Mouse (Mus musculus) heart, postnatal 14 days (tissue): ENCODE data around the gene Tex10. TPM values are rescaled to one million over a fixed set of nuclear protein-coding genes. Genes with fewer than 3 reads are reported as not detected.
A peak's percentile ranks its signal among the peaks of the same experiment; 100 is the strongest.

ENCODE experiments used
- DNase-seq, 2 experiments: peaks; one replicate each; pipeline ENCODE4 v3.0.0; 2021 to 2022
- intact Hi-C: fragments of 180-260 bp; cut with DNase I; formaldehyde crosslinking; loops from one replicate; pipeline ENCODE4 v1.15.1; 2025
- long read RNA-seq, 2 experiments: library from polyadenylated mRNA; stranded (forward); transcript quantifications; one replicate each; pipeline ENCODE4 v2.0.0; 2021
- total RNA-seq, 2 experiments: library from RNA; stranded (reverse); gene quantifications; 2 replicates each; pipeline ENCODE4 v1.2.3; 2021

Tex10 gene
- total RNA-seq, result 10 to 100 TPM; 10.8 to 11.6 TPM
- long read RNA-seq, experiment 1, transcript Tex10-201 (15 exons, 3,102 nt), result major isoform, 7 of 19 reads
- long read RNA-seq, experiment 1, partial matches to known transcripts, result 4 of 19 reads
- long read RNA-seq, experiment 1, other reads (novel, unspliced or antisense), result 8 of 19 reads
- long read RNA-seq, experiment 2, partial matches to known transcripts, result 2 of 8 reads
- long read RNA-seq, experiment 2, other reads (novel, unspliced or antisense), result 3 of 8 reads

DNA sequence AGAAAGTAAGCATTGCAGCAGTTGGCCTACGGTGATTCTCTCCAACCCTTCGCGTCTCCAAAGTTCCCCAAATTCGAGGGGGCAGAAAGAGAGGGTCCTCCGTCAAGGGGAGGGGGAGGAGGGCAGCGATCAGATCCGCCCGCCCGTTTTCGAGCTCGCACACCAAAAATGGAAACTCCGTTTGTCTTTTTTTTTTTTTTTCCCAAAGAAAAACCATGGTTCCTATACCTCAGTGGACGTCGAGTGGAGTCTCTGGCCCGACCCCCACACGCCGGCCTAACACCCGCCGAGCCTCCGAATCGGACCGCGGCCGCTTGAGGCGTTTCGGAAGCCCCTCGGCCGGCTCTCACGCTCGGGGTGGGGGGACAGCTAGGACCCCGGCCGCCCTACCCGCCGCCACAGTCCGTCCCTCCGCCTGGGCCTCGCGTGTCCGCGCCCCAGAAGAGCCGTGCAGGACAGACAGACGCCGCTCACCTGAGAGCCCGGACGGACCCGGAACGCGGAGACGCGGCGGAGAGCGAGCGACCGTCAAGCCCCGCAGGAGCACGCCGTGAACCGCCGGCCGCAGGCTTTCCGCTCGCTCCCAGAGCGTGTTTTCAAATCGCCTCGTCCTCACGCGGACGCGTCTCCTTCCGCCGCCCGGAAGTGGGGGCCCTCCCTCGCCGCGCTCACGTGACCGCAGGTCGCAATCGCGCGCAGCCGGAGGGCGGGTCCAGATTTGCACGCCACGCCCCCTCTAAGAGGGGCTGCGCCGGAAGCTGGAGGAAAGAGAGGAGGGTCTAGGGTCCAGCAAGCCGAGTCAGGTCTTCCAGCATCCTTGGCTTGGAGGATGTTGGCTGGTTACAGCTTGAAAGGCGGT lies at the start of gene Tex10:
Gene Tex10, minus strand, starts transcription at position 668 of the 859 bp plus-strand sequence.
- peak; percentile 91 to 94 for DNase-seq
- intact Hi-C loops, result loop anchor here (2.0 to 5.0 kb wide), 3 partner anchors 69 to 208 kb away; no protein-coding TSS in a partner anchor

DNA sequence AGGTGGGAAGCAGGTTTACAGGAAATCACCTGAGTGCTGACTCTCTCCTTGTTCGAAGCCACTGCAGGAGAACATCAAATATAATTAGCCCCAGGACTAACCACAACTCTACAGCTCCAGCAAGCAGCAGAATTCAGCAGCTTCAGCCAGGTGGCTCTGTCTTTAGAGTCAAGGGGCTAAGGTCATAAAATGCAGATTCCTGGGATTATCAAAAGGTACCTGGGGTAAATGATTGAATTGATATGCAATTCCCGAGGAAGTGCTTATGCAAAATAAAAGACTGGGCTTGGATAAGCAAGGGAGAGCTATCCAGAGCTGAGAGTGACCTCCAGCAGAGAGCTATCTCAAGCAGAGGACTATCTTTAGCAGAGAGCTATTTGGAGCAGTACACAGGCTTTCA lies 37.6 kb upstream of the Tex10 start:
- intact Hi-C loops, result no loop called here
- no peak for DNase-seq

DNA sequence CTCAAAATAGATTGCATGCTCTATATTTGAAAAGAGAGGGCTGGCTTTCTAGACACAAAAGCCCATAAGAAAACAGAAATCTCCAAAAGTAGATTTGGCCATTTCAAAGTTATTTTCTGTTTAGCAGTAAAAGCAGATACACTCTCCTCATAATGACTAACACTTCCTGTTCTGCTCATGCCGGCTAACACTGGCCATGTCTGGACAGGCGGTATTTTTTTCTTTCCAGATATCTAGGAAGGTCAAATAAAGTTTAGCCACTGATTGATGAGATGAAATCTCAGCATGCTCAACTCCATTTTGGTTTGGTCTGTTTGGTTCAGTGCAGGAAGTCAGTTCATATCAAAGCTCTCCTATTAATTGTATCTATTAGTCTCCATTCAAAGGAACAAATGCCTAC lies 19.3 kb upstream of the Tex10 start:
- intact Hi-C loops, result no loop called here
- no peak for DNase-seq

DNA sequence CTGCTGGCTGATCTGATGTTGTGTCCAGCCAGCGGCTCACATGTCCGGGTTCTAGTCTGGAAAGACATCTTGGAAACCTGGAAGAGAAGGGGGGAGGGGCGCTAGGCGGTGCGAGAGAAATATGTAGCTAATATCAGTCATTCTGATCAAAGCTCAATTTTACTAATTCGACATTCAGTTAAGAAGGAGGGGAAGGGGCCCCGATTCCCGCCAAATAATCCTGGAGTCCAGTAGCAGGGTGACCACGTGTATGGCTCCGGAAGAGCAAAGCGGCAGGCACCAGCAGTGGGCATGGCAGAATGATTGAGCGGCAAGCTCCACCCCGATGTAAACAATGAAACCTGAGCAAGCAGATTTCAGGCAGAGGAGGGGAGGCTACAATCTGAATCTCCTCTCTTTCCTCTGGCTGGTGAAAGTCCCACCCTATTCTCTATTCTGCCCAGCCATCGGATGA lies 18.1 kb upstream of the Tex10 start:
- intact Hi-C loops, result no loop called here
- DNase-seq, result no peak

DNA sequence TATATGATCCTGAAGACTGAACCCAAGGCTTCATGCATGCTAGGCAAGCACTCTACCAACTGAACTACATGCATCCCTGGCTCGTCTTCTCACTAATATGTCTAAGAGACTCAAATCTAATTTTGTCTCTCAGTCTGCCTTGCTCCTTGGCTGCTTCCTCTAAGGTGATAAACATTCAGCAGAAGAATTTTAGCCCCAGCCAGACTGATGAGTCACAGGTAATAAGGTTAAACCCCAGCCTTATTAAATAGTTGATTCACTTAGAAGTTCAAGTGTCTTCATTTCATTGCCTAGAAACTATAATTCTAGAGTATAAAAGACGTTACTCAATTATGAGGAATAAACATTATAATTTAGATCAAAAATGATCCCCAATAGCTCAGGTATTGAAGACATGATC lies 15.7 kb upstream of the Tex10 start:
- no peak for DNase-seq
- intact Hi-C loops, result no loop called here

DNA sequence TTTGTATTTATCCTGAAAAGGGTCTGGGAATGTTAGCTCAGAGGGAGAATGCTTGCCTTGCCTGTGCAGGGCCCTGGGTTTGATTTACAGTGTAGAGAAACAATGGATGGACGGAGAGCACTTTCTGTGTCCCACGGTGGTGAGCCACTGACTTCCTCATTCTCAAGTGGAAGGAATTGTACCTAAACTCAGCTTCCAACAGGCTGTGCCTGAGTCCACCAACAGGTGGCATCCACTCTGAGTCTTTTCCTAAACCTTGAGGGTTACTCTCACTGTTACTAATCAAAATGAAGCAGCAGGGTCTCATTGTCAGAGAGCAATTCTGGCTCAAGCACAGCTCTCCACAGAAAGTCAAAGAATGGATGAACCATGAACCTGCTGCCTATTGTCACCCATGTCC lies 8.0 kb upstream of the Tex10 start:
- intact Hi-C loops, result no loop called here
- DNase-seq, result peak; percentile 13 to 33

DNA sequence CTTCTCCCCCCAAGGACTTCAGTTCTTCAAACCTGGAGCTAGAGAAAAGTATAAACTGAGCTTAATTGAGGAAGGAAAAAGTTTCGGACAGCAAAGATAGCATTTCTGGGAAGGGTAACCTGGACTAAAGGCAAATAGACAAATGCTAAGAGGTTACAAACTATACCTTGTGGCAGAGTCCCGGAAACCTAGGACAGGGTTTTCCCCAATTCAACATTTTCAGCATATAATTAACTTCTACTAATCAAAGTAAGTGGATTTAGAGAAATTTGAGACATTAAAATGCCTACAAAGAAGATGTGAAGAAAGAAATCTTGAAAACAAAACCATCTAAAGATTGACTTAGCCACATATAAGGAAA lies 372 bp upstream of the Tex10 start:
- intact Hi-C loops, result loop anchor here (2.0 to 5.0 kb wide), 3 partner anchors 69 to 207 kb away; no protein-coding TSS in a partner anchor
- DNase-seq, result no peak

DNA sequence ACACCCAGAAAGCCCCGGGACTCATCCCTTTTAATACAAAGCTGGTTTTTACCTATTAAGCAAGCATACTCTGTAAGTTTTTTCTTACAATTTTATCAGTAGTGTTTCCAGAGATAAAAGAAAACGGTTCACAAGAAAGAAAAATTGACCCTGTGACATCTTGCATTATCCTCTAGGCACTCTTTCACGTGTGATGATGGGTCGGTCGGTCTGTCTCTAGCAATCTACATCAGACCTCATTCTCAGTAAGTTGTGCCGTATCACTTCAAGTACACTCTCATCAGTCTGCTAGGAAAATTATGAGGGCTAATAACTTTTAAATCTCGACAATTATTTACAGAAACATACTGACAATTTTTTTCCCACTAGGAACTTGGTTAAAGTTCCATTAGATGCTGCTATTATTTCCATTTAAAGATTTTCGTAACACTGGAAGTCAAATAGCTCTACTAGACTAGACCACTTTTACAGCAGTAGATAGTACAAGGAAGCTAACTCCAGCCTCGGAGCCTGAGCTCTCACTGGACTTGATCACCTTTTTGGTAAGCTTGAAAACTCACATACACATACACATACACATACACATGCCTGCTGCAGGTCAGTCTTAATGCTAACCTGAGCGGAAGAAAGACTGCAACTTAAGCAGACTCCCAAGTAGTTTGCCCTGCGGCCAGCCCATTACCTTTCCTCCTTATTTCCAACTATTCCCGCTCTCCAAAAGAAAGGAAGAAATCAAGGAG lies 1.0 kb downstream of the Tex10 start:
- intact Hi-C loops, result loop anchor here (2.0 to 5.0 kb wide), 3 partner anchors 70 to 209 kb away; no protein-coding TSS in a partner anchor
- no peak for DNase-seq

DNA sequence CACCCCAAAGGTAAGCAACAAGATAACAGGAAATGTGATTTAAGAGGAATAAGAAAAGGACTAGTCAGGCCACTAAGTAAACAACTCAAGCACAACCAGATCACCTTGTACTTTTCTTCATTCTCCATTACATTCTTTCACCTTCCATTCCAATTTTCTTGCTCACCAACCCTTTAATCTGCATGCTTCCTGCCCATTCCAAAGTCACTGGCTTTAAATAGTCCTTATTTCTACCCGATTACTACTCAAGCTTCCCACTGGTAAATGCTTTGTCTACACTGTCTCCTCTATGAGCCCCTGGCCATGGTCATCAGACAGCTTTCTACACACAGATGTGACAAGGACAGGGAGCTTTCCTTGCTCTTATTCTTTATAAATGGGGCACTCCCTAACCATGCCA lies 2.3 kb downstream of the Tex10 start:
- no peak for DNase-seq
- intact Hi-C loops, result loop anchor here (5.0 kb wide), 2 partner anchors 71 to 86 kb away; no protein-coding TSS in a partner anchor

DNA sequence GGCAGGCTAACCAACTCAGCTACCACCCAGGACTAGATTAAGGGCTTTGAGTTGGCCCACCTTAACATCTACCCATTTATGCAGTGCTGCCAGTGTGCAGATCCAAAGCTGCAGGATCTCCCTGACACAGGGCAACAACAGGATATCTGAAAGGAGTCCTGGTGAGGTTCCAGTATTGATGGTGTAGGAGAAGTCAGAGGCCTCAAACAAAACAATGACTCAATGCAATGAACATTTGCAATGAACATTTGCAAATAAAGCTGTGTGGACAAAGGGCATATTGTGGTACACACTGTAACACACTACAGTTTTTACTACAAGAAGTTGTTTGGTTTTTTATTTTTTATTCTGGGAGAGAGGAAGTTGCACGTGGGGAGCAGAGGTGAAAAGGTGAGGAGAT lies 12.2 kb downstream of the Tex10 start:
- intact Hi-C loops, result no loop called here
- DNase-seq, result no peak

DNA sequence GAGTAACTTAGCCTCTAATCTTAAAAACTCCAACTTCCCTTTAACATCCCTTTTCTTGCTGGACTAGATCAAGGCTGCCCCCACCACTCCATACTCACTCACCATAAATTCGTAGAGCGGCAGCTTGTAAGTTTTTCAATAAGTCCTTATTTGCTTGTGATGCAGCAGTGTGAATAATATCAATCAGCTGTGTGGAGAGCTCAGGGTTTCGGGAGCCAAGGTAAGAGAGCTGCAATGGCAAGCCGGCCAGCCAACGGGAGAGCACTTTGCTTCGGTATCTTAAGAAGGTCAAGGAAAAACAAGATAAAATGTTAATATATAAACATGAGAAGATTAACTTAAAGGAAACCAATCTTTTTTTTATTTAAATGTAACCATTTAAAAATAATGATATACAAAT lies 14.8 kb downstream of the Tex10 start:
- intact Hi-C loops, result no loop called here
- DNase-seq, result no peak

DNA sequence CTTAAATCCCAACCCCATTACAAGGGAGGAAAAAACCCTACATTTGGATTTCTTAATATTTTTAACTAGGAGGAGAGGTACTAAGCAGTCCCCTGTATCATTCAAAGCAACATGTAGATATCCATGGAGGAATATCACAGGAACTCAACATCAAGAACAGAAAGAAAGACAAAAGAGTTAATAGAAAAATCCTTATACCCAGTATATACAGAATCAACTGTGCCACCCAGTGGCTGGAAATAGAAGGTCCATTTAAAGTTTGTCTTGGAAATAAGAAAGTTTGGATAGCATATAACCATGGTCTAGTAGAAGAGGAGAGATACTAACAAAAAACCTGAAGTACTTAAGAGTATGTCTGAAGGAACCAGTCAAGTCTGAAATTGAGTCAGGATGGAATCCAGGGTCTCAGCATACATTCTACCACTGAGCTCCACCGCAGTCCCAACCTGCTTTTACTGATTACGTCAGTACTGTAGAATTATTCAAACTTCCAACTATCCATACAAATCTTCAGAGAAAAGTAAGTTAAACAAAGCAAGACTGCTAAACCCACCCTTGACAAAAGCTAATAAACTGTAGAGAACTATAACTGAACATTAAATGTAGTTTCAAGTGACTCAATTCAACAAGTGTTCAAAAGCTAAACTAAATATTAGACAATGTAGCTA lies 19.0 kb downstream of the Tex10 start:
- intact Hi-C loops, result no loop called here
- no peak for DNase-seq

DNA sequence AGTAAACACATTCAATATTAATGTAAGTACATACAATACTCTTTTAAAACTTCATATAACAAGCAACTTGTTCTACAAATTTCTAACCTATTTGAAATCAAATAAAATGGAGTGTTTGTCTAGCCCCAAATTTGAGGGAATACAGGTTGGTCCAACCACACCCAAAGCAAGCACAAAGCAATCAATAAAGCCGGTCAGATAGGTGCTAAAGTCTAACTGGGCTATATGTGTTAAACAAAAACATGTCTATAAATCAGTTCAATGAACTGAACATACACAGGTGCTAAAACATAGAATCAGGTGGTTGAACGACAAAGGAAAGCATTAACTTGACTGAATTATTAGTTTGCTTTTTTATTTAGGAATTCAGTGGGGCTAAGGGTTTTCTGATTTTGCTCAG lies 45.2 kb downstream of the Tex10 start:
- DNase-seq, result no peak
- intact Hi-C loops, result no loop called here

DNA sequence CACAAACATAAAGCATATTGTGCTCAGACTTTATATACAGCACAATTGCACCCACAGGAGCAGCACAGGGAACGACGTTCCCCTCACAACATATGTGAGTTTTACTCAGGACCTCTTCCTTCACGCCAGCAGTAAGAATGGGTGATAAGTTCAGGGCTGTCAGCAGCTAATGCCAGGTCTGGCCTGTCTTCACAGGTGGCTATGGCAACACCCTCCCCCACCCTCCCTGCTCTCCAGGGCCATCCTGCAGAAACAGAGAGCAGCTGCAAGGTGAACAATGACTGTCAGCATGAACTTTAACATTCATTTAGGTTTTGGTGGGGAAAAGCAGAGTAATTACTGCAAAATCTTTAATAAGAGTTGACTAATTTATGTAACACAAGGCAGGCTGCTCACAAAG lies 45.8 kb downstream of the Tex10 start:
- intact Hi-C loops, result no loop called here
- no peak for DNase-seq

DNA sequence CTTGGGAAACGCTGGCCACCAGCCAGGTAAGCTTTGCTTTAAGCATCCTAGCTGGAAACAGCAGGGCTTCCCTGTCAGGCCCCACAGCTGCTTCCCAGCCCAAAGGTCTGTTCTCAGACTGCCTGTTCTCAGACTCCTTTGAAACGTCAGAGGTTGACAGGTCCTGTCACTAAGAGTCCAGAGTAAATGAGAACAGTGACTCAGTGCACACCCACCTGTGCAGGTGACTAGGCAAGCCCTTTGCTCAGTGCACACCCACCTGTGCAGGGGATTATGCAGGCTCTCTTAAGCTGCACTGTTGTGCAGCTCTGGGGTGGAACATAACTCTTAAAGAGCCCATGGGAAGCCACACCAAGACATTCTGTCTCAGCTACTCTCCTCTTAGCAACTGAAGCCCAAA lies 49.5 kb downstream of the Tex10 start:
- no peak for DNase-seq

DNA sequence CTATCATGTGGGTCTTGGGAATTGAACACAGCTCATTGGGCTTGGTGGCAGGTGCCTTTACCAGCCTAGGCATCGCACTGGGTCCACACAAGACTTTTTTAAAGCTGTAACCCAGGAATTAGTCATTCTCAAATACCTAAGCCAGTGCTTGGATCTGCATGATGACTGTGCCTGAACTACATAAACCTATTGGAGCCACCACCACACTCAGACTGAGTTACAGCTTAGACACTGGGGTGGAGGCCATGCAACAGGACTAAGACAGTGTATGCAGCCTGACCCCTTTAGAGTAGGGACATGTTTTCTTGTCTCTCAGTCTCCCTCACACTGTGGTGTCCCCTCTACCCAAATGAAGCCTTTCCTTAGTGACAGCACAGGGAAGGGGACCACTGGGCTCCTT lies 50.6 kb downstream of the Tex10 start:
- DNase-seq, result no peak
- intact Hi-C loops, result no loop called here

More for the DNA sequence above, 49.5 kb downstream of the Tex10 start:
- intact Hi-C loops, result no loop called here

DNA sequence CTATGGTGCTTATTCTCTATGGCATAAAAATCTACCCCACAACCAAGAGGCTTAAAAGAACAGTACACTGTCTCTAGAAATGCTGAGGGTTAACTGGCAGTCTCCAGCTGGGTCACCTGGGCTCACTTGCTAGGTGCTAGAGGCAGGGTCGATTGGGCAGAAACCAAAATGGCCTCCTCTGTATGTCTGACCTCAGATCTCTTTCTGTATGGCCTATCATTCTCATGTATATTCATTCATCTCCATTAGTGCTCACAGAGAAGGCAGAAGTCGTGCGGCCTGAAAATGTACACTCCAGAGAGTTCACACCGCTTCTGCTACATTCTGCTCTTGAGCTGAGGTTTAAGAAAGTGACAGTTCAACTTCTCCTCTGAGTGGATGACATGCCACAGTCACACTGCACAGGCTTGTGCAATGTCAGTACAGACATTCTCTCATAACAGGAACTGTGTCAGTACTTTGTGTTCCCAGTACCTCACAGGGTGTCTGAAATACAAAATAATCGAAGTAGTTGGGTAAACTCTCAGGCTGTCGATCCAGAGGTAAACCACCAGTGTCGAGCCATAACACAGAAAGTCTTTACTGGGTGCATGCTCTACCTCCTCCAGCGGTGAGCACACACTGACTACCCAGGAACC lies 54.3 kb downstream of the Tex10 start:
- intact Hi-C loops, result no loop called here
- no peak for DNase-seq

DNA sequence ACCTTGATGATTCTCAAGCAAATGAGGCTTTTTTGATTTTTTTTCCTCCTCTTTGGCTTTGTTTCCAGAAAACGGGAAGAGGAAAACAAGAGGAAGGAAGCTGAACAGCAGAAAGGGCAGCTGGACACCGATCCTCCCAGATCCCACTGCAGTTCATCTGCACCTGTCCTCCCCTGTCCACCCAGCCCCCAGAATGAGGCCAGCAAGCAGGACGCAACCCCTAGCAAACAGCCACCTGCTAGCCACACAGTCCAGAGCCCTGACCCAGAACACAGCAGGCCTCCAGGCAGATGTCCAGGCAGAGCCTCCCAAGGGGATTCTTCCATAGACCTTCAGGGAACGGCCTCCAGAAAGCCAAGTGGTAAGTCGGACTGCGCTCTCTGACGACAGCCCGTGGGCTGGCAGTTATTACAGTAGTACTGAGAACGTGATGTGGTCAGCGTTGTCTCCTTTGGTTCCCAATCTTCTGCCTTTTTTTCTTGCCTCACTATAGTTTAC lies 57.4 kb downstream of the Tex10 start:
- intact Hi-C loops, result no loop called here
- peak; percentile 50 to 62 for DNase-seq

DNA sequence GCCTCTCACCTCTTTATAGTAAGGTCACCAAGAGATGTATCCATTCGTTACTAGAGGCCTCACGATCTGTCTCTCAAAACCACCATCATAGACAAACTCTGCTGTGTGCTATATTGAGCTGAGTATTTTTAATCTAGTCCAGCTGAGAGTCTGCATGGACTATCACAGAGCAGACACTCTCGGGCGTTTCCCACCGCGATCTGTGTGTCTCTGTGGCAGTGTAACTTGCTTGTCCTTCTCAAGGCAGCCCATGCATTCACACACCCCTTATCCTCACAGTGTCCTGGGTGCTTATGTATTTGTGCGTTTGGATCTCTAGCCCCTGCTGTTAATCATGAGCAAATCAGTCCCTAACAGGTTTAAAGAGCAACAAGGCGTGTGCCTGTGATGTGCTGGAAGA lies 59.8 kb downstream of the Tex10 start:
- intact Hi-C loops, result no loop called here
- DNase-seq, result no peak
